Mouse (Mus musculus) limb, embryonic 11.5 days (tissue): ENCODE results near the gene Ovca2. TPM values are rescaled to one million over a fixed set of nuclear protein-coding genes. Genes with fewer than 3 reads are reported as not detected.
A peak's percentile ranks its signal among the peaks of the same experiment; 100 is the strongest.

Experiments used
- ATAC-seq: fragments of 200-750 bp; cut with Nextera tagmentation; 2 replicates; pipeline ENCODE4 v1.8.0; 2017; ENCODE audit warnings: low read depth; ENCODE audit not compliant: insufficient number of reproducible peaks, low FRiP score, low TSS enrichment
- DNase-seq: peaks from one replicate; pipeline ENCODE4 v3.0.0-alpha.2; 2015; ENCODE audit warnings: low spot score
- H3K27ac ChIP-seq: fragments of 300-500 bp; sonication (generic); replicated peaks from 2 replicates; pipeline ENCODE4 v1.5.1; 2014; ENCODE audit warnings: low read depth, mild to moderate bottlenecking, low read length
- H3K27me3 ChIP-seq: fragments of 300-500 bp; sonication (generic); 2 replicates; pipeline ENCODE4 v1.6.1; 2014; ENCODE audit warnings: mild to moderate bottlenecking, low read length, mixed read lengths; ENCODE audit not compliant: control insufficient read depth, insufficient read depth
- H3K36me3 ChIP-seq: fragments of 300-500 bp; sonication (generic); 2 replicates; pipeline ENCODE4 v1.6.1; 2014; ENCODE audit warnings: mild to moderate bottlenecking, low read length, moderate library complexity, mixed read lengths; ENCODE audit not compliant: control insufficient read depth, insufficient read depth
- H3K4me1 ChIP-seq: fragments of 300-500 bp; sonication (generic); 2 replicates; pipeline ENCODE4 v1.6.1; 2014; ENCODE audit warnings: low read length, mixed read lengths; ENCODE audit not compliant: control insufficient read depth, insufficient read depth
- H3K4me2 ChIP-seq: fragments of 300-500 bp; sonication (generic); 2 replicates; pipeline ENCODE4 v1.6.1; 2014; ENCODE audit warnings: low read depth, mild to moderate bottlenecking, moderate library complexity; ENCODE audit not compliant: severe bottlenecking
- H3K4me3 ChIP-seq: fragments of 300-500 bp; sonication (generic); 2 replicates; pipeline ENCODE4 v1.5.1; 2014; ENCODE audit warnings: low read depth, low read length
- H3K9ac ChIP-seq: fragments of 300-500 bp; sonication (generic); 2 replicates; pipeline ENCODE4 v1.6.1; 2014; ENCODE audit warnings: mild to moderate bottlenecking, low read length
- H3K9me3 ChIP-seq: fragments of 300-500 bp; sonication (generic); 2 replicates; pipeline ENCODE4 v1.6.1; 2016; ENCODE audit warnings: low read length; ENCODE audit not compliant: control insufficient read depth
- WGBS: fragments of 180-500 bp; shearing (Covaris S2); extraction: QIAGEN DNeasy Blood & Tissue Kit; methylation state at CpG from one replicate; pipeline ENCODE4 v1.1.7; 2014; 5-methylcytosine and 5-hydroxymethylcytosine counted together
- polyA plus RNA-seq: library from polyadenylated mRNA; unstranded; fragments of >200 nt; fragmentation: Nextera tagmentation; extraction: Ambion mirVana; gene quantifications from 2 replicates; pipeline ENCODE4 v1.2.1, GENCODE M21; 2014

Gene Ovca2
- polyA plus RNA-seq, 1 experiment from 2014 or later, result 38.2 TPM

DNA sequence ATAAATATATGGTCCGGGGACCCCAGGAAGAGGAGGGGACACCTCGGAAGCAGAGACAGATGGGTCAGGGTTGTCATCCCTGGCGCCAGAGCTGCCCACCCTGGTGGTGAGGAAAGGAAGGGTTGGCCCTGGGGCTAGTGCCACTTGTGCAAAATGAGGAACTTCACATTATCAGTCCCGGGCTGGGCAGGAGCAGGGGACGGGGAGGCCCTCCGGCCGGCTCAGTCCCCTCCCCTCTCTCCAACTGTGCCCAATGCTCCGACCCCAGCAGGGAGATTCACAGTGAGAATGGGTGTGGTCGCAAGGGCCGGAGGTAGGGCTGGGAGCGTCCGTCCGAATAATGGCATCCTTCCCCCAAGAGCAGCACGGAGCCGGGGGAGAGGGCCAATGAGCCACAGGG lies 13.9 kb downstream of the Ovca2 start:
- 15% methylated on average over 15 of the region's 15 CpGs for WGBS
- Histone ChIP-seq H3K4me3 (peak overlapping the region; percentile 54; the same call in 1 of the 2 replicates), H3K4me1 (peaks cover 20% of the 10 kb centered on the region; the same call in 1 of the 2 replicates), H3K9me3 (no peaks in the 10 kb centered on the region), H3K27ac (no peak overlapping the region), H3K27me3 (peaks cover 58% of the 10 kb centered on the region), H3K9ac (no peak overlapping the region), H3K4me2 (peak overlapping the region; percentile 92; the same call in 1 of the 2 replicates), H3K36me3 (peaks cover 5% of the 10 kb centered on the region; the same call in 1 of the 2 replicates)
- no peak for DNase-seq
- ATAC-seq, result no peak

DNA sequence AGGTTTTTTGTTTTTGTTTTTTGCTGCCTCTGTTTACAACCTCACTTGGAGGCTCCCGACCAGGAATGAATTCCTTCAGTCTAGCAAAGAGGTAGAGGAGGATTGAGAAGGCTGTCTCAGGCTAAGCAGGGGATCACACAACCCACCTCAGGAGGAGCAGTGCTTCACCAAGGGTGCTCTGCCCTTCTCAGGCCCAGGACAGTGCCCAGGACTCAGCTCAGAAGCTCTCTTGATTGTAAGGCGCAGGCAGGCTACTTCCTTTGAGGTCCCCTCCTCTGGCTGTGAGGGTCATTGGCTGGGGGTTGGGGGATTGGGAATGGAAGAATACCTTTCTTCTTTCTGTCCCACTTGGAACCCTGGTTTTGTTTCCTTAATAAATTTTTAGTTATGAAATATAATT lies 14.6 kb downstream of the Ovca2 start:
- WGBS, result 68% methylated on average over 2 of the region's 2 CpGs
- no peak overlapping the region for H3K4me3 ChIP-seq
- H3K27ac ChIP-seq, result no peak overlapping the region

DNA sequence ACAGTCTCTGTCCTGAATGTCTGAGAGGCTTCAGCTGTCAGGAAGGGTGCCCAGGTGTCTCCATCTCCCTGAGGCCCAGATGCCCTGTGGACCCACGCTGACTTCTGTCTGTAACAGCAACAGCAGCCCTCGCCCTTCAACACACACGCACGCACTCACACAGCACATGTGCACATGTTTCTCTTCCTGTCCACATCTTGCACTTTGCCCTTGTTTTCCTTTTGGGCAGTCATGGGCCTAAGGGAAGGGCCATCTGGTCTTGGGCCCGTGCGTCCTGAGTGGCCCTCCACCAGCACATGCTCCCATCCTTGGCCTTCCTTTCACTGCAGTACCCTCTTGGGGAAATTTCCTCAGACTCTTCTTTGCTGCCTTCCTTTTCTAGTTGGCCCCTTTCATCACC lies 15.3 kb downstream of the Ovca2 start:
- Histone ChIP-seq H3K4me2 (no peak overlapping the region), H3K36me3 (peaks cover 5% of the 10 kb centered on the region; the same call in 1 of the 2 replicates), H3K4me1 (peaks cover 16% of the 10 kb centered on the region; the same call in 1 of the 2 replicates), H3K27ac (no peak overlapping the region), H3K9me3 (no peaks in the 10 kb centered on the region), H3K27me3 (peaks cover 45% of the 10 kb centered on the region), H3K9ac (no peak overlapping the region), H3K4me3 (no peak overlapping the region)
- no peak for DNase-seq
- ATAC-seq, result no peak
- WGBS, result 77% methylated on average over 6 of the region's 6 CpGs

More for the DNA sequence above, 14.6 kb downstream of the Ovca2 start:
- no peaks in the 10 kb centered on the region for H3K9me3 ChIP-seq
- H3K9ac ChIP-seq, result no peak overlapping the region
- peaks cover 5% of the 10 kb centered on the region; the same call in 1 of the 2 replicates for H3K36me3 ChIP-seq
- peaks cover 51% of the 10 kb centered on the region for H3K27me3 ChIP-seq
- peaks cover 20% of the 10 kb centered on the region; the same call in 1 of the 2 replicates for H3K4me1 ChIP-seq
- DNase-seq (no peak), ATAC-seq (no peak)
- H3K4me2 ChIP-seq, result no peak overlapping the region

DNA sequence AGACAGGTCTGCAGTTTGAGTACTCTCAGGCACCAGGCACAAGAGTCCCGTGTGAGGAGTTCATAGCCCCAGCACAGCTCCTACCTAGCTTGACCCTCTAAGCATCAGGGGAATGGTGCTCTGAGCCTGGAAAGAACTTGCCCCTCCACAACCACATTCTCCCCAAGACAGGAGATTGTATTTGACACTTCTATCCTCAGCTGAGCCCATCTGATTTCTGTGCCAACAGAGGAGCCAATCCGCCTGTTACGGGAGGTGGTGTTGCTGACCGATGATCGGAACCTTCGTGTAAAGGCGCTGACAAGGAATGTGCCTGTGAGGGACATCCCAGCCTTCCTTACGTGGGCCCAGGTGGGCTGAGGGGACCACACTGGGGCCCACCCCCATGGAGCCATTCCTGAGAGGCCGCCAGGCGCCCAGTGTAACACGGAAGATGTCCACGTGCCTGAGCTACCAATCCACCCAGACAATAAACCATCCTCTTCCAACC lies 16.0 kb downstream of the Ovca2 start:
- DNase-seq, result no peak
- Histone ChIP-seq H3K4me3 (no peak overlapping the region), H3K4me1 (peaks cover 16% of the 10 kb centered on the region; the same call in 1 of the 2 replicates), H3K9ac (no peak overlapping the region), H3K27me3 (peaks cover 38% of the 10 kb centered on the region), H3K9me3 (no peaks in the 10 kb centered on the region), H3K36me3 (peaks cover 5% of the 10 kb centered on the region; the same call in 1 of the 2 replicates), H3K4me2 (no peak overlapping the region), H3K27ac (no peak overlapping the region)
- WGBS, result 91% methylated on average over 12 of the region's 12 CpGs
- no peak for ATAC-seq

DNA sequence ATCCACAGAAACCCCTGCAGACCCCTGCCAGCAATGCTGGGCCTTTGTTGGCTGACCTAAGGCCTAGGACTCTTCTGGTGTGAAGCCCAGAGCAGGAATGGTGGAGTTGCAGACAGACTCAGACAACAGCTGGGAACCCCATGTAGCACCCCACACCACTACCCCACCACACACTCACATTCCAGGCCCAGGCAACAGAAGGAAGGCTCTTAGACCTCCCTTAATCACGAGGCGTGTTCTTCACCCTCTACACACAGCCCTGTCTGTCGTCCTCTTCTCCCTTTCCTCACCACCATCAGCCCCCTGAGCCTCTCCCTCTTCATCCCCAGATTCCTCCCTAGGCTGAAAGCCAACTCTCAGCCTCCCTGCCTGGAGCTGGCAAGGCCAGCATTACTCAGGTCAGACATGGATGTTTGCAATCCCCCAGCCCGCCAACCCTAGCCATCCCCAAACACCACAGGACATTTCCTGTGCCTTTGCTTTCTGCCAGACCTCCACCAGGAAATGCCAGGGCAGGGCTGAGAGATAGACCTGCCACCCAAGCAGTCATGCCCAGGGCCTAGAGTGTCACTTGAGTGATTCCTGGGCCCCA lies 17.1 kb downstream of the Ovca2 start:
- 73% methylated on average over 4 of the region's 4 CpGs for WGBS
- Histone ChIP-seq H3K4me3 (no peak overlapping the region), H3K27ac (no peak overlapping the region), H3K4me2 (no peak overlapping the region), H3K9ac (no peak overlapping the region), H3K27me3 (peaks cover 27% of the 10 kb centered on the region), H3K4me1 (peaks cover 23% of the 10 kb centered on the region; the same call in 1 of the 2 replicates), H3K36me3 (peaks cover 3% of the 10 kb centered on the region; the same call in 1 of the 2 replicates), H3K9me3 (no peaks in the 10 kb centered on the region)
- ATAC-seq, result no peak
- DNase-seq, result no peak

DNA sequence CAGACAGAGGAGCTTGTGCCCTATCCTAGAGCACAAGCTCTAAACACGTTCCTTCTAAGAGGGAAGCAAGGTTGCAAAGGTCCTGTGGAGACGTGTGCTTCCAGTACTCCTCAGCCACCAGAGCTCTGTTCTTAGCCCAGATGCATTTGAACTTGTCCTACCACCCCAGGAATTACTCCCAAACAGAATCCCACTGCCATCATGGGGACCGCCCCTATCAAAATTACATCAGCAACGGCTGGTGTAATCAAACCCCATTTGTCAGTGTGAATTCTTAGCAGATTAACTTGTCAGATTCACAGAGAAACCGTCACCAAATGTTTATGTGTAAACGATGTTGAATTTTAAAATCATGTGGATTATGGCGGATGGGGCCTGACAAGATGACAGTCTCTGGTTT lies 17.7 kb downstream of the Ovca2 start:
- ATAC-seq, result no peak
- no peaks in the 10 kb centered on the region for H3K9me3 ChIP-seq
- peaks cover 4% of the 10 kb centered on the region; the same call in 1 of the 2 replicates for H3K36me3 ChIP-seq
- peaks cover 21% of the 10 kb centered on the region for H3K27me3 ChIP-seq
- WGBS, result 89% methylated on average over 7 of the region's 7 CpGs
- no peak overlapping the region for H3K4me3 ChIP-seq
- H3K27ac ChIP-seq, result no peak overlapping the region
- H3K4me1 ChIP-seq, result peaks cover 26% of the 10 kb centered on the region
- H3K9ac ChIP-seq, result no peak overlapping the region
- DNase-seq, result no peak
- no peak overlapping the region for H3K4me2 ChIP-seq

DNA sequence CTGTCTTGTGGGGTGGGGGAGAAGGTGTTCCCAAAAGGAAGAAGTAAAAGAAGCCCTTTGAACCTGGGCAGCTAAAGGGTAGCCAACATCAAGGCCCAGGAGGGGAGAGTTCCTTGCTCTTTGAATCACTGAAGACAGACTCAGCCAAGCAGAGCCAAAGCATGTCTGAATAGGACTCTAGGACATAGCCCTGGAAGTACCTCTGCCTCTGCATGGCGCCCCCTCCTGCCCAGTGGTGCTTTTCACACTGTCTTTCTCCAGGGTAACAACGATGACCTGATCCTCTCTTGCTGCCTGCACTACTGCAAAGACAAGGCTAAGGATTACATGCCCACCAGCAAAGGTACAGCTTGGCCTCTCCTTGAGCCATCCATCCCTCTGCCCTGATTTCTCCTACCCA lies 19.1 kb downstream of the Ovca2 start:
- peaks cover 21% of the 10 kb centered on the region for H3K4me1 ChIP-seq
- H3K9ac ChIP-seq, result no peak overlapping the region

DNA sequence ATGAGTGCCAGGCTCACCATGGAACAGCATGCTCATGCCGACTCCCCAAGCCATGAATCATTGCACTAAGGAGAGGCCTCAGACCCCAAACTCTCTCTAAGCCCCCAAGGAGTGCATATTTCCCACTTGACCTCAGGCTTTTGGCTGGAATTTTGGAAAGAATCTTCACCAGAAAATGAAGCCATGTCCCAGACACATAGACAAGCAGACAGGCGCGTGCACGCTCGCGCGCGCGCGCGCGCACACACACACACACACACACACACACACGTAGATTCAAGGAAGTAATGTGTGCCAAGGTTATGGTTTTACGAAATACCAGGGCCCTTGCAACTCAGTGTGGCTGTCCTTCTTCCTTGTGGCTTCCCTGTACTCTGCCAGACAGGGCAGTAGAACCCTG lies 20.2 kb downstream of the Ovca2 start:
- Histone ChIP-seq H3K4me2 (no peak overlapping the region), H3K4me1 (peaks cover 21% of the 10 kb centered on the region), H3K9me3 (no peaks in the 10 kb centered on the region), H3K9ac (no peak overlapping the region), H3K27me3 (no peaks in the 10 kb centered on the region), H3K27ac (no peak overlapping the region), H3K4me3 (no peak overlapping the region), H3K36me3 (peaks cover 7% of the 10 kb centered on the region)
- no peak for DNase-seq
- no peak for ATAC-seq
- 95% methylated on average over 14 of the region's 14 CpGs for WGBS

More for the DNA sequence above, 19.1 kb downstream of the Ovca2 start:
- WGBS, result 61% methylated on average over 2 of the region's 2 CpGs
- H3K4me3 ChIP-seq, result no peak overlapping the region
- peaks cover 5% of the 10 kb centered on the region; the same call in 1 of the 2 replicates for H3K36me3 ChIP-seq
- no peaks in the 10 kb centered on the region for H3K9me3 ChIP-seq
- H3K27ac ChIP-seq, result no peak overlapping the region
- DNase-seq (no peak), ATAC-seq (no peak)
- peaks cover 7% of the 10 kb centered on the region for H3K27me3 ChIP-seq
- no peak overlapping the region for H3K4me2 ChIP-seq
